Mouse (Mus musculus): ENCODE data around the gene BC080695. TPM values are rescaled to one million over a fixed set of nuclear protein-coding genes. Genes with fewer than 3 reads are reported as not detected.

The BC080695 gene
- polyA plus RNA-seq (2017; shearing (Covaris generic)) = 0.24 TPM

DNA sequence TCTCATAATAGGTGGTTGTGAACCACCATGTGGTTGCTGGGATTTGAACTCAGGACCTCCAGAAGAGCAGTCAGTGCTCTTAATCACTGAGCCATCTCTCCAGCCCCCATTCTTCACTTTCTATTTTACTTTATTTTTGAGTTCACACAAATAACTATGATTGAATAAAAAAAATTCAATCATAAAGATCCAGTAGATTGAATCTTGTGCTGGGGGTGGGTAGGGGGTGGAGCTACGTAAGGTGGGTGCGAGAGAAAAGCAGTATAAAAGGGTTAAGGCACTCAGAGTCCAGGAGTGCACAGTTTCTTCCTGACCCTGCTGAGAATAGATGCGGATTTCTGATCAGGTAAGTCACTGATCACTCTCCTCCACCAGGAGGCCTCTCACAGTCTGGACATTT lies at the start of gene BC080695, which contains the start of gene Gm13057:
TSS of gene BC080695 (plus strand) at position 301 of the 400 bp plus-strand sequence.
TSS of gene Gm13057 (plus strand) at position 310 of the 400 bp plus-strand sequence.

DNA sequence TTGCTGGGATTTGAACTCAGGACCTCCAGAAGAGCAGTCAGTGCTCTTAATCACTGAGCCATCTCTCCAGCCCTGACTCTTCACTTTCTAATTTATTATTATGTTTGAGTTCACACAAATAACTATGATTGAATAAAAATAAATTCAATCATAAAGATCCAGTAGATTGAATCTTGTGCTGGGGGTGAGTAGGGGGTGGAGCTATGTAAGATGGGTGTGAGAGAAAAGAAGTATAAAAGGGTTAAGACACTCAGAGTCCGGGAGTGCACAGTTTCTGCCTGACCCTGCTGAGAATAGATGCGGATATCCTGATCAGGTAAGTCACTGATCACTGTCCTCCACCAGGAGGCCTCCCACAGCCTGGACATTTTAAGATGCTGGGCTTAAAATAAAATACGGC lies 40.5 kb upstream of the BC080695 start, which contains the start of gene Gm13043:
TSS of gene Gm13043 (plus strand) at position 301 of the 400 bp plus-strand sequence.

GRCm38 (mm10) chr4:143535654-143536053 lies 15.8 kb upstream of the BC080695 start, which contains the start of gene Gm13040:
TSS of gene Gm13040 (plus strand) at chr4:143535954.

DNA sequence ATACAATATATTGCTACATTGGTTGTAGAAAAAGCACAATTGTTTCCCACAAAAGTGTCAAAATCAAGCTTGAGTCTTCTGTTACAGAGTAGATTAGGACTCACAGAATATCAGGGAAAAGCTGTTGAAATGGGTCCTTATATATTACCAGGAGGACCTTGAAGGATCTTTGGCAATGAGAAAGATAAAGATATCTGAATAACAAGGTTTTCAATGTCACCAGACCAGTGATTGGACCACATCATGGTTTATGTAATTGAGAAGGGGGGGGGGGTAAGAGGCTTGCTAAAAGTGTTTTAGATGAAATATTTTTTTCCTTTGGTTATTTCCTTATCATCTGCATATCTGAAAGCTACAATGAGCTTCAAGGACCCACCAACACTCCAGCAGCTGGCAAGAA lies 63.2 kb downstream of the BC080695 start, which contains the start of gene Gm13083:
TSS of gene Gm13083 (plus strand) at position 301 of the 400 bp plus-strand sequence.

Other genes with a start within 250 kb of the BC080695 start
- gene Lrrc38, start 201.9 kb upstream of the BC080695 start, polyA plus RNA-seq (2017; shearing (Covaris generic)) = not detected
- gene Pramel1, start 157.3 kb upstream of the BC080695 start, polyA plus RNA-seq (2017; shearing (Covaris generic)) = not detected
- 38.1 TPM for gene Pramef8, start 139.3 kb upstream of the BC080695 start, polyA plus RNA-seq (2017; shearing (Covaris generic))
- gene Oog4, start 101.4 kb upstream of the BC080695 start, polyA plus RNA-seq (2017; shearing (Covaris generic)) = not detected
- gene Gm13043, start 40.4 kb upstream of the BC080695 start, polyA plus RNA-seq (2017; shearing (Covaris generic)) = not detected
- not detected for gene Gm13040, start 15.7 kb upstream of the BC080695 start, polyA plus RNA-seq (2017; shearing (Covaris generic))
- not detected for gene Gm13057, start within 50 bp of the BC080695 start, polyA plus RNA-seq (2017; shearing (Covaris generic))
- gene Gm13083, start 63.3 kb downstream of the BC080695 start, polyA plus RNA-seq (2017; shearing (Covaris generic)) = not detected
- gene Gm13088, start 105.5 kb downstream of the BC080695 start, polyA plus RNA-seq (2017; shearing (Covaris generic)) = not detected
- not detected for gene Gm13089, start 151.0 kb downstream of the BC080695 start, polyA plus RNA-seq (2017; shearing (Covaris generic))
- not detected for gene Gm13078, start 167.8 kb downstream of the BC080695 start, polyA plus RNA-seq (2017; shearing (Covaris generic))
- not detected for gene Gm13023, start 237.7 kb downstream of the BC080695 start, polyA plus RNA-seq (2017; shearing (Covaris generic))